Mouse (Mus musculus): ENCODE results near the gene Srp54c. TPM values are rescaled to one million over a fixed set of nuclear protein-coding genes. Genes with fewer than 3 reads are reported as not detected.

The Srp54c gene
- 4.3 and 10.0 TPM in 2 replicates for polyA plus RNA-seq (2012; rRNA removed; ENCODE audit: low replicate concordance)

DNA sequence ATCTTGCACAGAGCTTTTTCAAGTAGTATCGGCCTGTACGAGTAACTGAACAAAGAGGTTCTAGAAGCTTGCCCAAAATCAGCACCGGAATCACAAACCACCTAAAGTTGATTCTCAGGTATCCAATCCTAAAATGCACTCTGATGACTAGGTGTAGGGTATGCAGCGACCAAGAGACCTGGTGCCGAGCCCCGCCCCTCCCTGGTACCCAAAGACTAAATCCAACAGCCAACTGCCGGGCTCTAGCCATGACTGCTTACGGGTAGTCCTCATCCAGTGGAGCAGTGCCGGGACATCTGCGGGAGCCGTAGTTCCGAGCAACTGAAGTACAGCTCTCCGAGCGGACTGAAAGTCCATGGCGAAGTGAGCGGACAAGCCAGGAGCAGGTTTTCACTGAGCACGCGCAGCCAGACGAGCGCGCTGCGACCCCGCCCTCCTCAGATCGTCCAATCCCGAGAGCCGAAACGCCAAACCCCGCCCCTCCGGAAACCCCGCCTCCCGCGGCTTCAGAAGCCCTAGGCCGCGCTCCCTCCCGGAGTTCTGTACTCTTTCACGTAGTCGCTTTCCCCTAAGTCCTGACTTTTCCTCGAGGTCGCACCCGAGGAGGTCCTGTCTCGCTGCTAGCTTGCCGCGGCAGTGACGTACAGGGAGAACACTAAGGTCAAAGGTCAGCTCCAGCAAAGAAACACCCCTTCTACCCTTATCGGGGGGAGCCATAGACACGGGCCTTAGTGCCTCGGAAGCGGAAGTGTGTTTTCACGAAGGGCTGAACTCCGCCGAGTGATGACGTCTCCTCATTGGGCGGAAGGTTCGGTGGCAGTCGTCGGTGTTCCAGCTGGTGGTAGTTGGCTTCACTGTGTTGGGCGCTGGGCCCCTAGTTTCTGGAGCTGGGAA is at the start of gene Srp54c:
Gene Srp54c (plus strand): TSS at position 543 of the 894 bp plus-strand sequence.

DNA sequence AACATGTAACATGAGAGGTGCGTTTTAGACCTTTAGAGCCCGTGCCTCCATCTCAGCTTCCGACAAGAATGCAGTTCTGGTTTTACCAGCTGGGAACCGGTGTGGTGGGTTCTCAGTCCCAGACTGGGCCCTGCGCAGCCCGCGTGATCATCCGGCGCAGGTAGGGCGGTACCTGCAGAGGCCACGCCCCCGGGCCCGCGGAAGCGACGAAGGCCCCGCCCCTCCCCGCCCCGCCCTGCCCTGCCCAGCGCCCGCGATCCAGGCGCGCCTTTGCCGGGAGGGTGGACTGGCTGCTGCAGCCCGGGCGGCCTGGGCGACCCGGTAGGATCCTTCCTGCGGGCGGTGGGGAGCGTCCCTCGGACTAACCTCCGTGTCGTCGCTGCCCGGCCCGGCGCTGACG is 30.7 kb upstream of the Srp54c start, which contains the start of gene 1700047I17Rik2:
Gene 1700047I17Rik2 (plus strand): TSS at position 287 of the 400 bp plus-strand sequence.

DNA sequence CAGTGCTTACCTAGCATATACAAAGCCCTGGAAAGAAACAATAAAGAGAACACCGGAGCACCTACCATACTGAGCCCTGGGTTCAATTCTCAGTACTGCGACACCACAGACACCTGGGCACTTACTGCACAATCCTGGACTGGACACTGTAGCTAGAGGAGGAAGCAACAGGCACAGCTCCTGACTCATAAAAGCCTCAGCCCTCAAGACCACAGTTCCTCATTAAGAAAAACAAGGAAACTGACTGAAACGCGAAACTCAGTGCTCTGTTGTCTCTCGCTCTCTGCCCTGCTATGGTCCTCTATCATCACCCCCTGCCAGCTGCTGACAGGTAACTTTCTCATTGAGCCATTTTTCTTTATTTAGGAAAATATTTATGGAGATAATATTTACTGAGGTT is 69.4 kb downstream of the Srp54c start, which contains the start of gene 1110008L16Rik:
Gene 1110008L16Rik (plus strand): TSS at position 242 of the 400 bp plus-strand sequence.

GRCm38 (mm10) chr12:55302485-55303441 is 72.8 kb downstream of the Srp54c start, which contains the start of gene Ppp2r3c:
Gene Ppp2r3c (minus strand): TSS chr12:55302998.

Other genes with a start within 250 kb of the Srp54c start
- gene Gm20403, start 243.6 kb upstream of the Srp54c start, polyA plus RNA-seq (2012; rRNA removed; ENCODE audit: low replicate concordance), result not detected in 2 replicates
- 4.6 and 6.3 TPM in 2 replicates for gene Baz1a, start 215.8 kb upstream of the Srp54c start, polyA plus RNA-seq (2012; rRNA removed; ENCODE audit: low replicate concordance)
- 2.7 and 9.9 TPM in 2 replicates for gene 2700097O09Rik, start 150.1 kb upstream of the Srp54c start, polyA plus RNA-seq (2012; rRNA removed; ENCODE audit: low replicate concordance)
- 14.3 and 15.1 TPM in 2 replicates for gene Srp54a, start 149.9 kb upstream of the Srp54c start, polyA plus RNA-seq (2012; rRNA removed; ENCODE audit: low replicate concordance)
- gene Fam177a, start 105.7 kb upstream of the Srp54c start, polyA plus RNA-seq (2012; rRNA removed; ENCODE audit: low replicate concordance), result 6.7 and 8.9 TPM in 2 replicates
- gene Srp54b, start 75.1 kb upstream of the Srp54c start, polyA plus RNA-seq (2012; rRNA removed; ENCODE audit: low replicate concordance), result 13.0 and 26.0 TPM in 2 replicates
- not detected in 2 replicates for gene 1700047I17Rik2, start 30.6 kb upstream of the Srp54c start, polyA plus RNA-seq (2012; rRNA removed; ENCODE audit: low replicate concordance)
- 4.4 and 8.7 TPM in 2 replicates for gene 1110008L16Rik, start 69.4 kb downstream of the Srp54c start, polyA plus RNA-seq (2012; rRNA removed; ENCODE audit: low replicate concordance)
- 1.1 and 3.0 TPM in 2 replicates for gene Ppp2r3c, start 72.8 kb downstream of the Srp54c start, polyA plus RNA-seq (2012; rRNA removed; ENCODE audit: low replicate concordance)
- 23.4 and 74.8 TPM in 2 replicates for gene Psma6, start 154.1 kb downstream of the Srp54c start, polyA plus RNA-seq (2012; rRNA removed; ENCODE audit: low replicate concordance)

All from mammary gland, adult 2 months (tissue).